ENCODE assay signal across 8 mouse cellular contexts in the genomic region with DNA sequence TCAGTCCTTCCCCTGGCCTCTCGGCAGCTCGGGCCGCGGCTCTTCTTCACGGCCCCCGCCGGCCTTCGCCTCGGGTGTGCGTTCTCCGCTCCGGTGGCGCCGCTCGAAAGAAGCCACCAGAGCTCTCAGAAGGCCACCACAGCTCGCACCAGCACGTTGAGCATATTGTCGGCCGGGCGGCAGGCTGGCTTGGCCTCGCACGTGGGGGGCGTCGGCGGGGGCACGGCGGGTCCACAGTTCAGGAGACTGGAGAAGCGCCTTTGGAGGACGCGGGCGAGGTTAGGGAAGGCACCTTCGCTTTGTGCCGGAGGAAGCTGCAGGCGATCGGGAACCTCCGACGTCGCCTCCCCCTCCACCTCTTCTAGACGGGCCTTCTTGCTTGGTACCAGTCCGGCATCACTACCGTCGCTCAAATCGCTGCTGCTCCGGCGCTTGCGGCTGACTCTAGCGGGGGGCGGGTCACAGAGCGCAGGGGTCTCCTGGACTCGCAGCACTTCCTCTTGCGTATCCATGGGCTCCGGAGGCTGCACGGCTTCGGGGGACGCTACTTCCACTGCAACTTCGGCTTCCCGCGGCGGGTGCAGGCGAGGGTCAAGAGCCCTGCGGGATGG. TPM values are rescaled to one million over a fixed set of nuclear protein-coding genes. Genes with fewer than 3 reads are reported as not detected.
DNase-seq lines count a peak whose midpoint lies in the region; ATAC-seq and TF ChIP-seq lines count a peak whose summit lies in the region.

No protein-coding gene starts in this region.

- peak overlapping the region; percentile 91 for H3K4me3 ChIP-seq in neural tube, embryonic 11.5 days (ENCODE audit: low read depth, low read length)
- peak overlapping the region; percentile 78 for H3K4me3 ChIP-seq in bone marrow, adult 2 months (replicated peaks; ENCODE audit: control insufficient read depth, low read depth, low read length)
- H3K4me3 ChIP-seq in gastrocnemius, adult 2 months = peak overlapping the region; percentile 85
- H3K4me3 ChIP-seq in kidney, adult 2 months (ENCODE audit: insufficient read depth, low read depth, low read length) = peak overlapping the region; percentile 87

- TF ChIP-seq POLR2A in bone marrow, adult 2 months (IDR thresholded peaks at IDR 0.05; ENCODE audit: borderline replicate concordance, control insufficient read depth, low read depth, low read length) = no peak
- no peak for TF ChIP-seq POLR2A in kidney, adult 2 months (IDR thresholded peaks at IDR 0.05; ENCODE audit: low read depth, low read length)

- TF ChIP-seq CTCF in bone marrow, adult 2 months (IDR thresholded peaks at IDR 0.05; ENCODE audit: control insufficient read depth, insufficient read depth, low read length) = no peak
- no peak for TF ChIP-seq CTCF in gastrocnemius, adult 2 months (IDR thresholded peaks at IDR 0.05)
- no peak for TF ChIP-seq CTCF in kidney, adult 2 months (conservative IDR thresholded peaks at IDR 0.05; ENCODE audit: insufficient read depth, insufficient read length, low read depth, low read length)

- under 1% methylated on average over 61 of the region's 61 CpGs for WGBS in neural tube, embryonic 11.5 days
- under 1% methylated on average over 61 of the region's 61 CpGs for WGBS in bone marrow, adult 2 months
- under 1% methylated on average over 61 of the region's 61 CpGs for WGBS in kidney, adult 2 months

- DNase-seq in neural tube, embryonic 11.5 days (ENCODE audit: low spot score) = no peak
- no peak for DNase-seq in neural tube, embryonic 10.5 days (ENCODE audit: extremely low spot score, low spot score)
- DNase-seq in gastrocnemius, adult 2 months = peak; percentile 65
- DNase-seq in kidney, adult 2 months = peak; percentile 52
- peak; percentile 50 for DNase-seq in lung, postnatal 14 days
- DNase-seq in spleen, postnatal 4 days (ENCODE audit: low spot score in 2 of 2) = peak; percentile 61 to 86
- no peak for DNase-seq in ovary, postnatal 10 days (ENCODE audit: low spot score)

- H3K4me1 ChIP-seq in neural tube, embryonic 11.5 days (ENCODE audit: control insufficient read depth, insufficient read depth, low read length) = peaks cover 25% of the 10 kb centered on the region
- peaks cover 5% of the 10 kb centered on the region for H3K4me1 ChIP-seq in bone marrow, adult 2 months (ENCODE audit: control insufficient read depth, insufficient read depth, low read length)
- peaks cover 17% of the 10 kb centered on the region; the same call in 1 of the 2 replicates for H3K4me1 ChIP-seq in kidney, adult 2 months (ENCODE audit: control insufficient read depth, insufficient read depth, low read length)

- peak overlapping the region; percentile 91 for H3K9ac ChIP-seq in neural tube, embryonic 11.5 days (ENCODE audit: low read length)

- peak overlapping the region; percentile 75 for H3K27ac ChIP-seq in neural tube, embryonic 11.5 days (ENCODE audit: low read depth, low read length)
- H3K27ac ChIP-seq in bone marrow, adult 2 months (ENCODE audit: control insufficient read depth, insufficient read depth, low read depth, low read length, poor library complexity) = peak overlapping the region; percentile 91
- H3K27ac ChIP-seq in gastrocnemius, adult 2 months = peak overlapping the region; percentile 98
- H3K27ac ChIP-seq in kidney, adult 2 months (ENCODE audit: insufficient read depth, low read depth, low read length) = peak overlapping the region; percentile 84

- peak; percentile 1; the same call in 1 of the 2 replicates for ATAC-seq in neural tube, embryonic 11.5 days (ENCODE audit: insufficient read depth, low FRiP score, low TSS enrichment)

- H3K27me3 ChIP-seq in neural tube, embryonic 11.5 days (ENCODE audit: control insufficient read depth, insufficient read depth, low read length) = no peaks in the 10 kb centered on the region
- no peaks in the 10 kb centered on the region for H3K27me3 ChIP-seq in kidney, adult 2 months (replicated peaks; ENCODE audit: control insufficient read depth, insufficient read depth, low read length)

- H3K36me3 ChIP-seq in neural tube, embryonic 11.5 days (ENCODE audit: control insufficient read depth, insufficient read depth, low read length) = no peaks in the 10 kb centered on the region
- H3K36me3 ChIP-seq in kidney, adult 2 months (ENCODE audit: control insufficient read depth, insufficient read depth, low read length) = no peaks in the 10 kb centered on the region

- H3K9me3 ChIP-seq in neural tube, embryonic 11.5 days (ENCODE audit: control insufficient read depth, low read length) = no peaks in the 10 kb centered on the region

- intact Hi-C loops in gastrocnemius, adult 2 months (cut with DNase I) = loop anchor here (10.0 kb wide), 1 partner anchor 313 kb away; a partner anchor contains a TSS

- H3K4me2 ChIP-seq in neural tube, embryonic 11.5 days (ENCODE audit: low read depth) = peak overlapping the region; percentile 90

RNA-seq across cellular contexts. Expression of a gene that starts 0.6 kb away (rescaled TPM):
- polyA plus RNA-seq in neural tube, embryonic 11.5 days (2014; fragmentation: Nextera tagmentation; extraction: Ambion mirVana) = 71.6 and 79.4 TPM in 2 replicates
- polyA plus RNA-seq in bone marrow, adult 2 months (2011; ENCODE audit: insufficient read depth, insufficient read length, low replicate concordance, missing spikeins) = 13.2 and 49.9 TPM in 2 replicates
- 1 to 10 TPM; 5.9 to 6.5 TPM for total RNA-seq in gastrocnemius, adult 2 months (2021)
- polyA plus RNA-seq in kidney, adult 2 months (2012; rRNA removed) = 5.7 and 7.3 TPM in 2 replicates

RNA-seq across cellular contexts. Expression of a gene that starts 24.0 kb away (rescaled TPM):
- 60.4 and 60.6 TPM in 2 replicates for polyA plus RNA-seq in neural tube, embryonic 11.5 days (2014; fragmentation: Nextera tagmentation; extraction: Ambion mirVana)
- polyA plus RNA-seq in bone marrow, adult 2 months (2011; ENCODE audit: insufficient read depth, insufficient read length, low replicate concordance, missing spikeins) = 78.9 and 134 TPM in 2 replicates
- total RNA-seq in gastrocnemius, adult 2 months (2021) = 10 to 100 TPM; 45.6 to 57.5 TPM
- 73.7 and 98.9 TPM in 2 replicates for polyA plus RNA-seq in kidney, adult 2 months (2012; rRNA removed)

RNA-seq across cellular contexts. Expression of a gene that starts 25.6 kb away (rescaled TPM):
- 26.2 and 27.0 TPM in 2 replicates for polyA plus RNA-seq in neural tube, embryonic 11.5 days (2014; fragmentation: Nextera tagmentation; extraction: Ambion mirVana)
- polyA plus RNA-seq in bone marrow, adult 2 months (2011; ENCODE audit: insufficient read depth, insufficient read length, low replicate concordance, missing spikeins) = 14.6 and 26.2 TPM in 2 replicates
- total RNA-seq in gastrocnemius, adult 2 months (2021) = 10 to 100 TPM; 18.7 to 24.3 TPM
- polyA plus RNA-seq in kidney, adult 2 months (2012; rRNA removed) = 85.8 and 93.9 TPM in 2 replicates

RNA-seq across cellular contexts. Expression of a gene that starts 39.2 kb away (rescaled TPM):
- polyA plus RNA-seq in neural tube, embryonic 11.5 days (2014; fragmentation: Nextera tagmentation; extraction: Ambion mirVana) = 4.6 and 5.3 TPM in 2 replicates
- 59.2 and 125 TPM in 2 replicates for polyA plus RNA-seq in bone marrow, adult 2 months (2011; ENCODE audit: insufficient read depth, insufficient read length, low replicate concordance, missing spikeins)
- total RNA-seq in gastrocnemius, adult 2 months (2021) = 1 to 10 TPM; 1.1 to 1.3 TPM
- polyA plus RNA-seq in kidney, adult 2 months (2012; rRNA removed) = 3.2 and 4.1 TPM in 2 replicates

Comparison
In these comparisons a context has a peak if more than half of its experiments do, and no peak if none do; other contexts are left out.
1. DNase-seq: peak in gastrocnemius, adult 2 months (single experiment), kidney, adult 2 months (single experiment), lung, postnatal 14 days (single experiment) and spleen, postnatal 4 days (2 of 2); none in neural tube, embryonic 11.5 days (single experiment), neural tube, embryonic 10.5 days (single experiment) and ovary, postnatal 10 days (single experiment).
2. Peak in every context shown above with its lines, with median percentiles within 50 percentile points of each other: H3K27ac ChIP-seq and H3K4me3 ChIP-seq.